Mouse (Mus musculus) intestine, embryonic 16.5 days (tissue): ENCODE data around the gene Dennd6a. TPM values are rescaled to one million over a fixed set of nuclear protein-coding genes. Genes with fewer than 3 reads are reported as not detected.

Source experiments
- ATAC-seq: fragments of 200-750 bp; cut with Nextera tagmentation; 2 replicates; pipeline ENCODE4 v1.8.0; 2017; ENCODE audit warnings: moderate TSS enrichment, moderate library complexity
- H3K27ac ChIP-seq: fragments of 300-500 bp; sonication (generic); 2 replicates; pipeline ENCODE4 v1.5.1; 2014; ENCODE audit warnings: mild to moderate bottlenecking, low read length
- H3K27me3 ChIP-seq: fragments of 300-500 bp; sonication (generic); replicated peaks from 2 replicates; pipeline ENCODE4 v1.6.1; 2014; ENCODE audit warnings: low read length, control low read depth, mixed read lengths; ENCODE audit not compliant: control insufficient read depth, insufficient read depth
- H3K36me3 ChIP-seq: fragments of 300-500 bp; sonication (generic); 2 replicates; pipeline ENCODE4 v1.6.1; 2014; ENCODE audit warnings: low read length, control low read depth; ENCODE audit not compliant: control insufficient read depth, insufficient read depth
- H3K4me1 ChIP-seq: fragments of 300-500 bp; sonication (generic); 2 replicates; pipeline ENCODE4 v1.6.1; 2014; ENCODE audit warnings: low read length, control low read depth, mixed read lengths; ENCODE audit not compliant: control insufficient read depth, insufficient read depth
- H3K4me2 ChIP-seq: fragments of 300-500 bp; sonication (generic); 2 replicates; pipeline ENCODE4 v1.6.1; 2014; ENCODE audit warnings: low read depth, low read length, control low read depth
- H3K4me3 ChIP-seq: fragments of 300-500 bp; sonication (generic); 2 replicates; pipeline ENCODE4 v1.5.1; 2014; ENCODE audit warnings: mild to moderate bottlenecking, low read length
- H3K9ac ChIP-seq: fragments of 300-500 bp; sonication (generic); 2 replicates; pipeline ENCODE4 v1.6.1; 2014; ENCODE audit warnings: low read depth, low read length
- H3K9me3 ChIP-seq: fragments of 300-500 bp; sonication (generic); 2 replicates; pipeline ENCODE4 v1.6.1; 2016; ENCODE audit warnings: low read length, control low read depth; ENCODE audit not compliant: control insufficient read depth
- WGBS: fragments of 180-500 bp; shearing (Covaris S2); extraction: QIAGEN DNeasy Blood & Tissue Kit; methylation state at CpG from one replicate; pipeline ENCODE4 v1.1.7; 2014; 5-methylcytosine and 5-hydroxymethylcytosine counted together
- polyA plus RNA-seq: library from polyadenylated mRNA; unstranded; fragments of >200 nt; fragmentation: Nextera tagmentation; extraction: Ambion mirVana; gene quantifications from 2 replicates; pipeline ENCODE4 v1.2.1, GENCODE M21; 2015

The Dennd6a gene
- polyA plus RNA-seq, 1 experiment from 2014 or later, result 21.6 TPM

DNA sequence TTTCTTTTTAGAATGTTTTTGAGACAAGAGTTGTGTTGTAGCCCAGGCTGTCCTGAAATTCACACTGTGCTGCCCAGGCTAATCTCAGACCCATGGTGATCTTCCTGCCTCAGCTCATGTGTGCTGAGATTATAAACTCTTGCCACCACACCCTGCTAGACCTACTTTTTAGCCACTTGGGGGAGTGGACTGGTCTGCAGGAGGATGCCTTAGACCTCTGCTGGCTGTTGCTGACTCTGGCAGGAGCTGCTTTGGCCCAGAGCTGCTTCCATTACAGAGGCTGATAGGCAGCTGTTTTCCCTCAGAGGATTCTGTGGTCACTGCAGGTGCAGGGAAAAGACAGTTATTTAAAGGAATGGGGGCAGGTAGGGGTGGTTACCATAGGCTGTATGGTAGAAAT, 17.7 kb downstream of the Dennd6a start:
- no peak overlapping the region for H3K4me2 ChIP-seq
- H3K27me3 ChIP-seq, result no peaks in the 10 kb centered on the region
- no peak overlapping the region for H3K27ac ChIP-seq
- H3K9me3 ChIP-seq, result no peaks in the 10 kb centered on the region
- H3K4me1 ChIP-seq, result 0 out of 2 replicates have a peak, but pooled peaks cover 4% of the 10 kb centered on the region
- H3K9ac ChIP-seq, result no peak overlapping the region
- no peaks in the 10 kb centered on the region for H3K36me3 ChIP-seq
- no peak overlapping the region for H3K4me3 ChIP-seq
- ATAC-seq, result no peak

DNA sequence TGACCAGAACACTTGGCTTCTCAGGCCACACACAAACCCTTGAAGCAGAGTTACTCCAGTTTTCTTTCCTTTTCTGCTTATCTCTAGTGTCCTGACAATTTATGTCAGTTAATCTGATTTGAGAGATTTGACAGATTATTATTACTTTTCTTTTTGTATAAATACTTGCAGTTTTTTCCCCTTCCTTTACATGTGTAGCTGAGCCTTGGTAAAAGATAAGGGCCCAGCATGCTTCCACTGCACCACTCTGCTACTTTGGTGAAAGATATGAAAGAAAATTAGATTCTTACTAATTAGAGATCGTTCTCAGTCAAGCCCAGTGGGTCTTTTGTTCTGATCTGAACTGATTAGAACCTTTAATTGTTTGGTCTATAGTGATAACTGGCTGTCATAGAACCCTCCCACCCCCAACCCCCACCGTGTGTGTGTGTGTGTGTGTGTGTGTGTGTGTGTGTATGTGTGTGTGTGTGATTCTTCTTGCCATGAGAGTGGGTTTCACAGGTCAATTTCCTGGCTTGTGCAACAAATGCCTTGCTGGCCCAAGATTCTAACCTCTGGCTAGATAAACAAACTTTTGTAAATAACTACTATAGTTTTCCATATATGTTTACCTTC, 19.7 kb downstream of the Dennd6a start:
- Histone ChIP-seq H3K9me3 (no peaks in the 10 kb centered on the region), H3K4me3 (no peak overlapping the region), H3K36me3 (peaks cover 7% of the 10 kb centered on the region), H3K4me2 (no peak overlapping the region), H3K27ac (no peak overlapping the region), H3K27me3 (no peaks in the 10 kb centered on the region), H3K4me1 (no peaks in the 10 kb centered on the region), H3K9ac (no peak overlapping the region)
- ATAC-seq, result no peak
- WGBS, result 34% methylated on average over 2 of the region's 2 CpGs

DNA sequence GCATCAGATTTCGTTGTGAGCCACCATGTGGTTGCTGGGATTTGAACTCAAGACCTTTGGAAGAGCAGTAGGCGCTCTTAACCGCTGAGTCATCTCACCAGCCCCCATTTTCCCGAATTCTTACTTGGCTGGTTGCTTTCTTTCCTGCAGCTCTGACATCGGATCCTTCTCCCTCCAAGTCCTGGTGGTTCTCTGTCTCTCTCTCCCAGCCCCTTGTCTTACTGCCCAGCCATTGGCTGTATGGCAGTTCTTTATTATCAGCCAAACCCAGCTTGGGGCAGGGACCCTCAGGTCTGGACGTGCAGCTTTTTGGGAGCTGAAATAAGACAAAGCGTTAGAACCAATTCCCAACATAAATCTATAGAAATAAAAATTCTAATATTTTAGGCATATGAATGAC, 21.5 kb downstream of the Dennd6a start:
- Histone ChIP-seq H3K36me3 (peaks cover 8% of the 10 kb centered on the region), H3K4me3 (no peak overlapping the region), H3K4me2 (no peak overlapping the region), H3K27ac (no peak overlapping the region), H3K9ac (no peak overlapping the region), H3K9me3 (no peaks in the 10 kb centered on the region), H3K4me1 (no peaks in the 10 kb centered on the region), H3K27me3 (no peaks in the 10 kb centered on the region)
- no peak for ATAC-seq
- WGBS, result 85% methylated on average over 7 of the region's 7 CpGs

DNA sequence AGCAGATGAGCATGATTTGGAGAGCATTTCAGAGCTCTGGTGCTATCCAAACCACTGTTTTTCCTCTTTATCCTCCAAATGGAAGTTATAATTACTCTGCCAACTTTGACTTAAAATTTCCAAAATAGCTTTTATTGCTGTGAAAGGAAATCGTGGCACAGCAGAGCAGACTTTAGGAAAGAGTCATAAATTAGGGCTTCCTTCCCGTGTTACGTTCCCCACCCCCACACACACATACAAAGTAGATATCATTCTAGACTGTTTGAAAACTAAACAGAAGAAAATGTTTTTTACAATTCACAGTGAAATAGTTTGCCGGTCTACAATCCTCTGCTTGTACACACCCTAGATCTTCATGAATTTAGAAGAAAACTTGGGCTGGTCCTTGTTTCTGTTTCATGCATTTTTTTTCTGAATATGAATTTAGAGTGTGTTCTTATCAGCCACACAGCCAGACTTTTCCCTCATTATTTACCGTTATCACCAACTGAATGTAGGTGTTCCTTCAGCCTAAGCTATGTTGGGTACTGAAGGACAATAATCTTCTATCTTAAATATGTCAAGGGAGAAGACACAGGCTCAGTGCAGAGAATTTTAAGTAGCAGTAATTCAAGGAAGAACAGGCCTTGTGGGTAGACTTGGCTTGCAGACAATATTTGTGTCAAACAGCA, 22.2 kb downstream of the Dennd6a start:
- ATAC-seq, result no peak
- H3K4me1 ChIP-seq, result no peaks in the 10 kb centered on the region
- no peak overlapping the region for H3K4me2 ChIP-seq
- no peak overlapping the region for H3K4me3 ChIP-seq
- peaks cover 8% of the 10 kb centered on the region for H3K36me3 ChIP-seq
- no peak overlapping the region for H3K27ac ChIP-seq
- H3K9ac ChIP-seq, result no peak overlapping the region
- no peaks in the 10 kb centered on the region for H3K9me3 ChIP-seq
- H3K27me3 ChIP-seq, result no peaks in the 10 kb centered on the region
- WGBS, result 51% methylated on average over 5 of the region's 5 CpGs

DNA sequence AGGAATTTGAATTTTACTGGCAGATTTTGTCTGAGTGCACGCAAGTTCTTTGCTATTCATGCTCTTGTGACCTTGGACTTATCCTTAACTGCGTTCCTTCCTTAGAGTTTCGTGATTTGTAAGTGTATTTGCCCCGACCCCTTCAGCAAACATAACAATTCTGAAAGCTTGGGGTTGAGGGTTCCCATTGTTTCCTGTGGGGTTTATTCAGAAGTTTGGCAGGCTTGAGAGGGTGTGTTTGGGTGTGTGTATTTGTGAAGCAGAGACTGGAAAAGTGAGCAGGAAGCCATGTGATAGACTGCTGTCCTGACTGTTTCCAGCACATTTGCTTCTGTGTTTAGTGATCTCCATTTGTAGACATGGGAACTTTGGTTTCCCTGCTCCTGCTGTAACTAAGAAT, 31.7 kb downstream of the Dennd6a start:
- no peaks in the 10 kb centered on the region for H3K9me3 ChIP-seq
- H3K27me3 ChIP-seq, result no peaks in the 10 kb centered on the region
- no peak overlapping the region for H3K4me2 ChIP-seq
- H3K4me1 ChIP-seq, result no peaks in the 10 kb centered on the region
- H3K36me3 ChIP-seq, result peaks cover 6% of the 10 kb centered on the region
- no peak overlapping the region for H3K9ac ChIP-seq
- WGBS, result 70% methylated on average over 4 of the region's 4 CpGs
- ATAC-seq, result no peak
- H3K4me3 ChIP-seq, result no peak overlapping the region
- no peak overlapping the region for H3K27ac ChIP-seq

DNA sequence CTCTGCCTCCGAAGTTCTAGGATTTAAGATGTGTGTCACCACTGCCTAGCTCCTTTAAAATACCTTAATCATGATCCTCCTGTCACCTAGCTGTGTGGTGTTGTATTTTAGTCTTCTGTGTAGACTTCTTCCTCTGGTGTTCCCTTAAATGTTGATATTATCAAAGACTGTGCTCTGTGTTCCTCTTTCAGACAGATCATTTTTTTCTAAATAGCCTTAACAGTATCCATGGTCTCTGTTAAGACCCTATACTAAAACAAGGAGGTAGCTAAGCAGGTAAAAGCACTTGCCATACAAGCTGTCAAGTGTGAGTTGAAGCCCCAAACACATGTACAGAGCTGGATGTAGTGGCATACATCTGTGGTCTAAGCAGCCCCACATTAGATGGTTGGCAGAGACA, 36.0 kb downstream of the Dennd6a start:
- no peak for ATAC-seq
- no peaks in the 10 kb centered on the region for H3K9me3 ChIP-seq
- WGBS, result 83% methylated on average over 1 of the region's 1 CpGs
- H3K27ac ChIP-seq, result no peak overlapping the region
- H3K4me1 ChIP-seq, result no peaks in the 10 kb centered on the region
- no peaks in the 10 kb centered on the region for H3K27me3 ChIP-seq
- H3K4me2 ChIP-seq, result no peak overlapping the region
- H3K36me3 ChIP-seq, result peaks cover 5% of the 10 kb centered on the region
- H3K9ac ChIP-seq, result no peak overlapping the region
- H3K4me3 ChIP-seq, result no peak overlapping the region

DNA sequence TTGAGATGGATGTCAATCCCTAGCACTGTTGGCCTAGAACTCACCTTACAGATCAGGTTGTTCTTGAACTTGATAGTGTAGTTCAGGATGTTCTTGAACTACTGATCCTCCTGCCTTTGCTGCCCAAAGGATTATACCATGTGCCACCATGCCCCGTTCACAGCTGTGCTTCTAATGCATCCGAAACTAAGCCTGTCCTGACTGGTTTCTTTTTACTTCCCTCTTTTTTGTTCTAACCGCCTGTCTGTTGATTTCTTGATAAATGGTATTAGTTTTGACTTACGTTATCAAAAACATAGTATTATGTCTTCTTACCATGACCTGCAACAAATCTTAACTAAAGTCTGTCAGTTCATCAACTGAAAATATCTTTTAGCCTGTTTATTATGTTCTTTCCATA, 37.0 kb downstream of the Dennd6a start:
- Histone ChIP-seq H3K27ac (no peak overlapping the region), H3K27me3 (no peaks in the 10 kb centered on the region), H3K9ac (no peak overlapping the region), H3K4me3 (no peak overlapping the region), H3K4me2 (no peak overlapping the region), H3K9me3 (no peaks in the 10 kb centered on the region), H3K4me1 (no peaks in the 10 kb centered on the region), H3K36me3 (peaks cover 3% of the 10 kb centered on the region)
- WGBS, result 91% methylated on average over 4 of the region's 4 CpGs
- no peak for ATAC-seq

DNA sequence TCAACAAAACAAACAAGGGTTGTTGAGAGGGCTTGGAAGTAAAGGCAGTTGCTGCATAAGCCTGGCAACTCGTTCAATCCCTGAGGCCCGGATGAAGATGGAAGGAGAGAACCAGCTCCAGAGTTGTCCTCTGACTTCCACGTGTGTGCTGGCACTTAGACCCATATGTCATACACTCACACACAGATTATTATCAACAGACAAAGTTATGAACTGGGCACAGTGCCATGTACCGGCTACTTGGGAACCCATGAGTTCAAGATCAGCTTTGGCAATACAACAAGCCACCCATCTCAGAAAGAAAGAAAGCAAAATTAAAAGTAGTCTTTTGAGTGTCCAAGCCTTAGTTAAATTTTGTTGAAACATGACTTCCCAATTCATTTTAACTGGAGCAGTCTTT, 51.6 kb downstream of the Dennd6a start:
- ATAC-seq, result no peak
- Histone ChIP-seq H3K4me2 (no peak overlapping the region), H3K9me3 (no peaks in the 10 kb centered on the region), H3K36me3 (peaks cover 15% of the 10 kb centered on the region), H3K4me1 (no peaks in the 10 kb centered on the region), H3K4me3 (no peak overlapping the region), H3K27me3 (no peaks in the 10 kb centered on the region), H3K27ac (no peak overlapping the region), H3K9ac (no peak overlapping the region)
- WGBS, result 79% methylated on average over 4 of the region's 4 CpGs

DNA sequence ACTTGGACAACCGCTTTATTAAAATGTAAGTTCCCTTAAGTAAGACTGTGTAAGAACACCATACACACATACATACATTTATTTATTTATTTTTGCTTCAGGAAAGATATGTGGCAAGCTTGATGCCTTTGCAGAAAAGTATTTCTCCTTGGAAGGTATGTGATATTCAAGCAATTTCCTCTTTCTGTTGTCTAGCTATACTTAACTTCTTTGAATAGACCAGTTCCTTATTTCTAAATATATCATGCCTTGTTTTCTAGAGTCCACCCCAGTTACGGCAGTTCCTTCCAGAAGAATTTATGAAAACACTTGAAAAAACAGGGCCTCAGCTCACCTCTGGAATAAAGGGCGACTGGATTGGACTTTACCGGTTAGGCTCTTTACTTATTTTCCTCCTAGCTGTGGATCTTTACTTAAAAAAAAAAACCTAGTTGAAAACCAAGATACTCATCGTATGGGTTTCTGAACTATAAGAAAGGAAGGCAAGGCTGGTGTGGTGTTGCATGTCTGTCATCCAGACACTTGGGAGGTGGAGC, 53.0 kb downstream of the Dennd6a start:
- ATAC-seq, result no peak
- Histone ChIP-seq H3K9ac (no peak overlapping the region), H3K4me1 (no peaks in the 10 kb centered on the region), H3K27ac (no peak overlapping the region), H3K4me3 (no peak overlapping the region), H3K27me3 (no peaks in the 10 kb centered on the region), H3K9me3 (no peaks in the 10 kb centered on the region), H3K36me3 (peaks cover 10% of the 10 kb centered on the region), H3K4me2 (no peak overlapping the region)
- 92% methylated on average over 5 of the region's 5 CpGs for WGBS
